Mouse (Mus musculus): ENCODE results near the gene 2010003K11Rik. TPM values are rescaled to one million over a fixed set of nuclear protein-coding genes. Genes with fewer than 3 reads are reported as not detected.

Gene 2010003K11Rik
- polyA plus RNA-seq, 1 experiment from 2014 or later = not detected

- no peak overlapping the region for H3K4me3 ChIP-seq (replicated peaks; ENCODE audit: low read depth, low read length)
- H3K4me2 ChIP-seq (ENCODE audit: low read length) = no peak overlapping the region
- 93% methylated on average over 2 of the region's 2 CpGs for WGBS
- no peaks in the 10 kb centered on the region for H3K36me3 ChIP-seq (ENCODE audit: control insufficient read depth, insufficient read depth, low read length)
- no peaks in the 10 kb centered on the region for H3K9me3 ChIP-seq (ENCODE audit: control insufficient read depth, low read length)
- DNase-seq (no peak), ATAC-seq (ENCODE audit: low FRiP score, low TSS enrichment) (no peak)
- H3K27me3 ChIP-seq (ENCODE audit: control insufficient read depth, insufficient read depth, low read length) = no peaks in the 10 kb centered on the region
- no peak overlapping the region for H3K27ac ChIP-seq (replicated peaks; ENCODE audit: low read depth, low read length)
- no peaks in the 10 kb centered on the region for H3K4me1 ChIP-seq (ENCODE audit: control insufficient read depth, insufficient read depth, low read length)
- no peak overlapping the region for H3K9ac ChIP-seq (replicated peaks; ENCODE audit: low read length)
Observed at GRCm38 (mm10) chr19:4534646-4535045, 36.3 kb upstream of the 2010003K11Rik start.

- ATAC-seq (ENCODE audit: low FRiP score, low TSS enrichment) (no peak), DNase-seq (no peak)
- Histone ChIP-seq H3K27me3 (ENCODE audit: control insufficient read depth, insufficient read depth, low read length) (no peaks in the 10 kb centered on the region), H3K9ac (replicated peaks; ENCODE audit: low read length) (no peak overlapping the region), H3K9me3 (ENCODE audit: control insufficient read depth, low read length) (no peaks in the 10 kb centered on the region), H3K4me2 (ENCODE audit: low read length) (no peak overlapping the region), H3K27ac (replicated peaks; ENCODE audit: low read depth, low read length) (no peak overlapping the region), H3K4me3 (replicated peaks; ENCODE audit: low read depth, low read length) (no peak overlapping the region), H3K4me1 (ENCODE audit: control insufficient read depth, insufficient read depth, low read length) (no peaks in the 10 kb centered on the region), H3K36me3 (ENCODE audit: control insufficient read depth, insufficient read depth, low read length) (no peaks in the 10 kb centered on the region)
- WGBS = 90% methylated on average over 3 of the region's 3 CpGs
Observed at GRCm38 (mm10) chr19:4521426-4522050, 23.2 kb upstream of the 2010003K11Rik start.

- Histone ChIP-seq H3K9ac (replicated peaks; ENCODE audit: low read length) (no peak overlapping the region), H3K36me3 (ENCODE audit: control insufficient read depth, insufficient read depth, low read length) (no peaks in the 10 kb centered on the region), H3K9me3 (ENCODE audit: control insufficient read depth, low read length) (no peaks in the 10 kb centered on the region), H3K27me3 (ENCODE audit: control insufficient read depth, insufficient read depth, low read length) (no peaks in the 10 kb centered on the region), H3K4me3 (replicated peaks; ENCODE audit: low read depth, low read length) (no peak overlapping the region), H3K27ac (replicated peaks; ENCODE audit: low read depth, low read length) (no peak overlapping the region), H3K4me2 (ENCODE audit: low read length) (no peak overlapping the region), H3K4me1 (ENCODE audit: control insufficient read depth, insufficient read depth, low read length) (no peaks in the 10 kb centered on the region)
- ATAC-seq (ENCODE audit: low FRiP score, low TSS enrichment) (no peak), DNase-seq (no peak)
- WGBS = 73% methylated on average over 1 of the region's 1 CpGs
Observed at GRCm38 (mm10) chr19:4517483-4517882, 19.1 kb upstream of the 2010003K11Rik start.

GRCm38 (mm10) chr19:4516288-4516687 lies 17.9 kb upstream of the 2010003K11Rik start:
- ATAC-seq (ENCODE audit: low FRiP score, low TSS enrichment) = no peak
- H3K27ac ChIP-seq (replicated peaks; ENCODE audit: low read depth, low read length) = 0 out of 2 replicates have a peak overlapping the region, but pooled peaks have one; percentile 20

GRCm38 (mm10) chr19:4515746-4516145 lies 17.4 kb upstream of the 2010003K11Rik start:
- Histone ChIP-seq H3K9me3 (ENCODE audit: control insufficient read depth, low read length) (no peaks in the 10 kb centered on the region), H3K4me1 (ENCODE audit: control insufficient read depth, insufficient read depth, low read length) (0 out of 2 replicates have a peak, but pooled peaks cover 4% of the 10 kb centered on the region), H3K9ac (replicated peaks; ENCODE audit: low read length) (no peak overlapping the region; the same call in 1 of the 2 replicates), H3K36me3 (ENCODE audit: control insufficient read depth, insufficient read depth, low read length) (no peaks in the 10 kb centered on the region), H3K27me3 (ENCODE audit: control insufficient read depth, insufficient read depth, low read length) (peaks cover 9% of the 10 kb centered on the region; the same call in 1 of the 2 replicates), H3K4me3 (replicated peaks; ENCODE audit: low read depth, low read length) (no peak overlapping the region), H3K4me2 (ENCODE audit: low read length) (no peak overlapping the region), H3K27ac (replicated peaks; ENCODE audit: low read depth, low read length) (0 out of 2 replicates have a peak overlapping the region, but pooled peaks have one; percentile 20)
- DNase-seq = peak; percentile 56
- WGBS = 53% methylated on average over 2 of the region's 2 CpGs
- ATAC-seq (ENCODE audit: low FRiP score, low TSS enrichment) = no peak

More at GRCm38 (mm10) chr19:4516288-4516687, 17.9 kb upstream of the 2010003K11Rik start:
- 73% methylated on average over 2 of the region's 2 CpGs for WGBS
- H3K9me3 ChIP-seq (ENCODE audit: control insufficient read depth, low read length) = no peaks in the 10 kb centered on the region
- no peak overlapping the region for H3K4me2 ChIP-seq (ENCODE audit: low read length)
- H3K27me3 ChIP-seq (ENCODE audit: control insufficient read depth, insufficient read depth, low read length) = 0 out of 2 replicates have a peak, but pooled peaks cover 4% of the 10 kb centered on the region
- H3K4me3 ChIP-seq (replicated peaks; ENCODE audit: low read depth, low read length) = no peak overlapping the region
- no peaks in the 10 kb centered on the region for H3K36me3 ChIP-seq (ENCODE audit: control insufficient read depth, insufficient read depth, low read length)
- no peak overlapping the region for H3K9ac ChIP-seq (replicated peaks; ENCODE audit: low read length)
- DNase-seq = no peak
- H3K4me1 ChIP-seq (ENCODE audit: control insufficient read depth, insufficient read depth, low read length) = no peaks in the 10 kb centered on the region

GRCm38 (mm10) chr19:4513236-4513858 lies 15.0 kb upstream of the 2010003K11Rik start:
- Histone ChIP-seq H3K27me3 (ENCODE audit: control insufficient read depth, insufficient read depth, low read length) (peaks cover 9% of the 10 kb centered on the region; the same call in 1 of the 2 replicates), H3K9ac (replicated peaks; ENCODE audit: low read length) (no peak overlapping the region), H3K27ac (replicated peaks; ENCODE audit: low read depth, low read length) (no peak overlapping the region), H3K4me2 (ENCODE audit: low read length) (no peak overlapping the region), H3K4me3 (replicated peaks; ENCODE audit: low read depth, low read length) (no peak overlapping the region), H3K4me1 (ENCODE audit: control insufficient read depth, insufficient read depth, low read length) (0 out of 2 replicates have a peak, but pooled peaks cover 5% of the 10 kb centered on the region), H3K36me3 (ENCODE audit: control insufficient read depth, insufficient read depth, low read length) (no peaks in the 10 kb centered on the region), H3K9me3 (ENCODE audit: control insufficient read depth, low read length) (no peaks in the 10 kb centered on the region)
- DNase-seq (no peak), ATAC-seq (ENCODE audit: low FRiP score, low TSS enrichment) (no peak)
- WGBS = 74% methylated on average over 4 of the region's 4 CpGs

- Histone ChIP-seq H3K4me2 (ENCODE audit: low read length) (peak overlapping the region; percentile 72), H3K4me3 (replicated peaks; ENCODE audit: low read depth, low read length) (peak overlapping the region; percentile 64; the same call in 1 of the 2 replicates), H3K4me1 (ENCODE audit: control insufficient read depth, insufficient read depth, low read length) (0 out of 2 replicates have a peak, but pooled peaks cover 5% of the 10 kb centered on the region), H3K9me3 (ENCODE audit: control insufficient read depth, low read length) (no peaks in the 10 kb centered on the region), H3K36me3 (ENCODE audit: control insufficient read depth, insufficient read depth, low read length) (no peaks in the 10 kb centered on the region), H3K9ac (replicated peaks; ENCODE audit: low read length) (no peak overlapping the region), H3K27ac (replicated peaks; ENCODE audit: low read depth, low read length) (no peak overlapping the region), H3K27me3 (ENCODE audit: control insufficient read depth, insufficient read depth, low read length) (peaks cover 9% of the 10 kb centered on the region; the same call in 1 of the 2 replicates)
- DNase-seq (no peak), ATAC-seq (ENCODE audit: low FRiP score, low TSS enrichment) (no peak)
- 9% methylated on average over 13 of the region's 13 CpGs for WGBS
Observed at GRCm38 (mm10) chr19:4511116-4511841, 12.9 kb upstream of the 2010003K11Rik start.
